Mouse (Mus musculus): ENCODE measurements at regions not wholly inside any gene's neighbourhood (a gene's known extent, or its start where the extent isn't known, plus 50 kb on each side); places are given as distances from the start of the nearest gene placed in this dataset.

GRCm38 (mm10) chr4:142527080-142527479 lies 287.9 kb upstream of the Kazn start:
- TF ChIP-seq CTCF (IDR thresholded peaks at IDR 0.05; ENCODE audit: extremely low read depth, insufficient read depth, insufficient read length, insufficient replicate concordance), result no peak
- no peak for TF ChIP-seq POLR2A (IDR thresholded peaks at IDR 0.05; ENCODE audit: low read depth, low read length)
